Mouse (Mus musculus): ENCODE measurements at regions not wholly inside any gene's neighbourhood (a gene's known extent, or its start where the extent isn't known, plus 50 kb on each side); places are given as distances from the start of the nearest gene placed in this dataset.

- TF ChIP-seq CTCF (IDR thresholded peaks at IDR 0.05; ENCODE audit: insufficient read depth, low read depth, low read length) (no peak), POLR2A (IDR thresholded peaks at IDR 0.05; ENCODE audit: insufficient read depth, low read depth, low read length) (no peak)
Observed at GRCm38 (mm10) chr16:72088053-72088452, 220.1 kb upstream of the Robo1 start.
